Mouse (Mus musculus) heart, embryonic 15.5 days (tissue): Measurements from ENCODE around the gene Cst12. TPM values are rescaled to one million over a fixed set of nuclear protein-coding genes. Genes with fewer than 3 reads are reported as not detected.
A peak's percentile ranks its signal among the peaks of the same experiment; 100 is the strongest.
"Not testable (repeated sequence)": the region's sequence is repeated elsewhere in the genome, so short reads cannot be mapped to it uniquely, and the experiment has no call there.

Experiments used
- ATAC-seq: fragments of 200-750 bp; cut with Nextera tagmentation; replicated peaks from 2 replicates; pipeline ENCODE4 v1.8.0; 2017; ENCODE audit warnings: low read depth, moderate TSS enrichment; ENCODE audit not compliant: insufficient number of reproducible peaks, insufficient read depth, low FRiP score
- H3K27ac ChIP-seq: fragments of 300-500 bp; sonication (generic); 2 replicates; pipeline ENCODE4 v1.5.1; 2015; ENCODE audit warnings: mild to moderate bottlenecking, inconsistent platforms
- H3K27me3 ChIP-seq: fragments of 300-500 bp; sonication (generic); 2 replicates; pipeline ENCODE4 v1.6.1; 2015; ENCODE audit warnings: inconsistent platforms
- H3K36me3 ChIP-seq: fragments of 300-500 bp; sonication (generic); 2 replicates; pipeline ENCODE4 v1.6.1; 2015; ENCODE audit warnings: mild to moderate bottlenecking, inconsistent platforms
- H3K4me1 ChIP-seq: fragments of 300-500 bp; sonication (generic); replicated peaks from 2 replicates; pipeline ENCODE4 v1.6.1; 2015; ENCODE audit warnings: inconsistent platforms
- H3K4me2 ChIP-seq: fragments of 300-500 bp; sonication (generic); 2 replicates; pipeline ENCODE4 v1.6.1; 2015; ENCODE audit warnings: inconsistent platforms, mild to moderate bottlenecking, moderate library complexity
- H3K4me3 ChIP-seq: fragments of 300-500 bp; sonication (generic); 2 replicates; pipeline ENCODE4 v1.5.1; 2015; ENCODE audit warnings: mild to moderate bottlenecking, inconsistent platforms
- H3K9ac ChIP-seq: fragments of 300-500 bp; sonication (generic); 2 replicates; pipeline ENCODE4 v1.6.1; 2015; ENCODE audit warnings: mild to moderate bottlenecking, inconsistent platforms
- H3K9me3 ChIP-seq: fragments of 300-500 bp; sonication (generic); replicated peaks from 2 replicates; pipeline ENCODE4 v1.6.1; 2016; ENCODE audit warnings: inconsistent platforms
- WGBS: fragments of 180-500 bp; shearing (Covaris S2); methylation state at CpG from one replicate; pipeline ENCODE4 v1.1.7; 2015; ENCODE audit warnings: mixed read lengths; 5-methylcytosine and 5-hydroxymethylcytosine counted together
- polyA plus RNA-seq: library from polyadenylated mRNA; unstranded; fragments of >200 nt; fragmentation: Nextera tagmentation; extraction: Ambion mirVana; gene quantifications from 2 replicates; pipeline ENCODE4 v1.2.1, GENCODE M21; 2015

Cst12 gene
- polyA plus RNA-seq, result not detected in 2 replicates

DNA sequence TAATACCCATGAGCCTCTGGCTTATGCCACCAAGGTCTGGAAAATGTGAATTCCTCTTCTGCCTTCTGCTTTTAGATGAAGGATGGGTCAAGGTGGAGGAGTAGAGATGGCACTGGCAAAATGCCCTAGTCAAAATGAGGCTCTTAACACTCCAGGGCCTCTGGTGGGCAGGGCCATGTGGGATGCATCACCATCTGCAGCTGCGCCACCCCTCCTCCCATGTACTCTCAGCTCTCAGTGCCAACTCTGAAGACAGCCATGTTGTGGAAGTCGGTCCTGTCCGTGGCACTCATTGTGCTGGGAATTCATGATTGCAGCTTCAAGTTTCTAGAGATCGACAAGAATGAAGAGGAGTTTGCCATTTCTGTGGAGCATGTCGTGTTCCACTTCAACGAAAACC is at the start of gene Cst12:
TSS of gene Cst12 (plus strand) at position 220 of the 400 bp plus-strand sequence.
- ATAC-seq, result no peak
- H3K9ac ChIP-seq, result no peak within 1 kb of the TSS
- H3K27me3 ChIP-seq, result no peaks in the 10 kb centered on the region
- no peaks in the 10 kb centered on the region for H3K9me3 ChIP-seq
- no peak within 1 kb of the TSS for H3K4me3 ChIP-seq
- H3K4me2 ChIP-seq, result no peak within 1 kb of the TSS
- H3K4me1 ChIP-seq, result no peaks in the 10 kb centered on the region
- H3K36me3 ChIP-seq, result no peaks in the 10 kb centered on the region
- H3K27ac ChIP-seq, result no peak within 1 kb of the TSS
- 81% methylated on average over 6 of the region's 6 CpGs for WGBS

DNA sequence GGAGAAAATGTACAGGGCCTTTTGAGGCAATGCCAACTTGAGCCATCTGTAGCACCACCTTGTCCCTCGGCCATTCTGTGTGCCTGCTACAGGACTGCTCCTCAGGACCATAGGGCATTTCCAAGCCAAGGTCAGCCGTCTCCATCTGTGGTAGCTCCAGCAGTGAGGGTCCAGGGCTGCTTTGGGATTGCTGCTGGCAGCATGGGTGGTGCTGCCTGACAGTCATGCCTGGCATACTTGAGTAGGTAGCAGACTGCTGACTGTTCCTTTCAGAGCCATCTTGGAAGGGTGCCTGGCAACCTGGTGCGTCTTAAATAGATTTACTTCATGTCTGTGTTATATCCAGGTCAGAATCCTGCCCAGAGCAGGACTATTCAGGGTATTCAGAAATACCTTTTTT is 46.2 kb upstream of the Cst12 start:
- no peak for ATAC-seq
- Histone ChIP-seq H3K9me3 (no peaks in the 10 kb centered on the region), H3K4me2 (no peak overlapping the region), H3K27ac (no peak overlapping the region), H3K4me1 (no peaks in the 10 kb centered on the region), H3K9ac (no peak overlapping the region), H3K4me3 (no peak overlapping the region), H3K27me3 (no peaks in the 10 kb centered on the region), H3K36me3 (no peaks in the 10 kb centered on the region)
- 65% methylated on average over 3 of the region's 3 CpGs for WGBS

DNA sequence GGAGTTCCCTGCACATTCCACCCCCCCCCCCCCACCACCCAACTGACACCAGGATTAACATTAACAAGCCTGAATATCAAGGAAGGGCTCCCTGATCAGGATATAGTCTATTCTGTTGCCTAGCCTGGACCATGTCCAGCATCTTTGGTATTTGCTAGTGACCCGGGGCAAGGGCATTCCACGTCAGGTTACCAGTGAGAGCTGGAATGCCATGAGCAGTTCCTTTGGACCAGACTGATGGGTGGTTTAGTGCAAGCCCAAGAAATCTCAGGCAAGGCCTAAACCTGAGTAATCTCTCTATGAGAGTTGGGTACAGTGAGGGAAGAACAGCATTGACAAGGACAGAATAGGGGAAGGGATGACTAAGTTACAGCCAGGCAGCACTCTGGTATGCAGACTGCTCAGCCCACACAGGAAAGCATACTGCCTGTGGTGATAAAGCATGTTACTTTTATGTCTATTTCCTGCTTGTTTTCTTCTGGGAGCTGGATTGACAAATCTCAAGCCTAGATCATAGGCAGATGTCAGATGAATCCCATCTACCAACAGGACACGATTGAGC is 45.2 kb upstream of the Cst12 start:
- no peaks in the 10 kb centered on the region for H3K4me1 ChIP-seq
- no peaks in the 10 kb centered on the region for H3K36me3 ChIP-seq
- H3K4me3 ChIP-seq, result no peak overlapping the region
- ATAC-seq, result no peak
- no peak overlapping the region for H3K27ac ChIP-seq
- no peak overlapping the region for H3K9ac ChIP-seq
- no peaks in the 10 kb centered on the region for H3K9me3 ChIP-seq
- WGBS, result 51% methylated on average over 3 of the region's 3 CpGs
- H3K27me3 ChIP-seq, result no peaks in the 10 kb centered on the region
- no peak overlapping the region for H3K4me2 ChIP-seq

DNA sequence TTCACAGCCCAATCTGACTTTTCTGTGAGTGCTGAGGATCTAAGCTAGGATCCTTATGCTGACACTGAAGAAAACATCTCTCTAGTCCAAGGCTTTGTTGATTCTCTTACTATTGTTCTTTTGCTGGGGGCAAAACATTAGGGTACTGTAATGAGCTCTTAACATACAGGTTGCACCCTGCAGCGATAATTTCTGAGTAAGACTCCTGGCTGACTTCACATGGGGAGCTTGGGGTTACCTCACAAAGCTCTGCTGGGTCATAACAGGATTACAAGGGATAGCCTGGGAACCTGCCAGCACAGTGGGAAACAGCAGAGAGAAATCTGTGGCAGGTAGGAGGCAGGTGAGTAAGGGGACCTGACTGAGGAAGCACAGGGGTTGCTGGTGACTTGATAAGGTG is 39.1 kb upstream of the Cst12 start, which contains the start of gene Cstl1:
TSS of gene Cstl1 (plus strand) at position 301 of the 400 bp plus-strand sequence.
- no peak within 1 kb of the TSS for H3K4me2 ChIP-seq
- no peak for ATAC-seq
- H3K36me3 ChIP-seq, result no peaks in the 10 kb centered on the region
- H3K4me1 ChIP-seq, result no peaks in the 10 kb centered on the region
- no peak within 1 kb of the TSS for H3K4me3 ChIP-seq
- no peak within 1 kb of the TSS for H3K9ac ChIP-seq
- 70% methylated on average over 1 of the region's 1 CpGs for WGBS
- no peak within 1 kb of the TSS for H3K27ac ChIP-seq
- peaks cover 4% of the 10 kb centered on the region; the same call in 1 of the 2 replicates for H3K27me3 ChIP-seq
- no peaks in the 10 kb centered on the region for H3K9me3 ChIP-seq

DNA sequence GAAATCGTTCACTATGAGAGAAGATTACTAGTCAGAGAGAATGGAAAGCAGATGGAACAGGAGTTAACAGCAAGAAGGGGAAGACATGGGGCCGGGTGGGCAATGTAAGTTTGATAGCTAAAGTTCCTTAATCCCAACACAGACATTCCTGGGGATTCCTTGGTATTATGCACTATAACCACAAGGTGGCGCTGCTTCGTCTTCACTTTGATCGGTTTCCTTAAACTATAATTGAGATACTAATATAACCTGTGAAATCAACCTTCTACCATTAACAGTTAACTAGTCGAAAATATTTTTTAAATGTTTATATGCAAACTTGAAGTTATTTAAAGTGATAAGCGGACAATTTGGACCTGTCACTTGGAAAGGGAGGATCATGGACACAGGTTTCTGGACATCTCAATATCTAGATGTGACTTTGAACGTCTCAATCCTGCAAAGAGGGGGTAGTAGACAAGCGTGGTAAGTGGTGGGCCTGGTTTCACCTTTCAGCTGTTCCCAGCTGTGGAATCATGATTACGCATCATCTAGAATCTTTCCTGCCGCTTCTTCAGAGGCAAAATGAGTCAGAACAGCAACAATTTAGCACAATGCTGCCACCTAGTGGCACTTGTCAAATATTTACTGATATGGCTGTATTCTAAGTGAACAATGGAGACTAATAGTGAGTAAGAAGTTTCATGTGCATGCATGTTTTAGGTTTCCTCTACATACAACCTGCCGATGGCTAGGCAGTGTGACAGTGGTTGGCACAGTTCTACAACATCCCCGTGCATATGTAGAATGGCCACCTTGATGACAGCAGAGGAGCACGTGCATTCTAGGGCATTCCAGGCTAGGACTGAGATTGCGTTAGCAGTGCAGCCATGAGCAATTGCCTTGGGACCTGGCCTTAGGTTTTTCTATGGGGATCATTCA is 37.0 kb upstream of the Cst12 start:
- Histone ChIP-seq H3K9me3 (no peaks in the 10 kb centered on the region), H3K4me3 (peak overlapping the region; percentile 43), H3K4me2 (peak overlapping the region; percentile 72), H3K9ac (no peak overlapping the region), H3K36me3 (no peaks in the 10 kb centered on the region), H3K4me1 (no peaks in the 10 kb centered on the region), H3K27ac (no peak overlapping the region), H3K27me3 (peaks cover 4% of the 10 kb centered on the region; the same call in 1 of the 2 replicates)
- whole genome bisulfite sequencing, result 16% methylated on average over 15 of the region's 15 CpGs
- 0 out of 2 replicates have a peak, but pooled peaks have one; percentile 39 for ATAC-seq

DNA sequence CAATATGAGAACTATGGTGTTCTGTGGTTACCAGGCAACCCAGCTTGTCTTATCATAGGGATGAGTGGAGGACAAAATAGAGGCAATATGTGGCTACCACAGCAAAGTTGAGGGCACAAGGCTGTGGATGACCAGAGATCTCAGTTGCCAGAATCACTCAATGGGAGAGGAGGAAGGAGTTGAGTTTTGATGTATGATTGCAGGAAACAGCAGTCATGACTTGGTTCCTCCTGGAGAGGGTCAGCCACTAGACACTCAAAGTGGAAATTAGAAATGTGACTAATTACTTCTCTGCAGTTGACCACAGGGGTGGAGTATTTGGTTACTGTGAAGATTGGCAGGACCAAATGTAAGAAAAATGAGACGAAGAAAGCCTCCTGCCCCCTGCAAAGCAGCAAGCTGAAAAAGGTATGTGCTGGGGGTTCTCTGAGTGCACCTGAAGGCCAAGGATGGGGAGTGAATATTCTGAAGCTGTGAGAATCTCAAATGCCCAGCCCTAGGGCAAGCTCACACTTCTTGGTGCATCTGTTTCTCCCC is 34.8 kb upstream of the Cst12 start:
- Histone ChIP-seq H3K4me2 (no peak overlapping the region), H3K9ac (no peak overlapping the region), H3K27me3 (peaks cover 4% of the 10 kb centered on the region; the same call in 1 of the 2 replicates), H3K27ac (no peak overlapping the region), H3K9me3 (no peaks in the 10 kb centered on the region), H3K4me3 (no peak overlapping the region), H3K4me1 (no peaks in the 10 kb centered on the region), H3K36me3 (no peaks in the 10 kb centered on the region)
- 52% methylated on average over 1 of the region's 1 CpGs for WGBS
- no peak for ATAC-seq

DNA sequence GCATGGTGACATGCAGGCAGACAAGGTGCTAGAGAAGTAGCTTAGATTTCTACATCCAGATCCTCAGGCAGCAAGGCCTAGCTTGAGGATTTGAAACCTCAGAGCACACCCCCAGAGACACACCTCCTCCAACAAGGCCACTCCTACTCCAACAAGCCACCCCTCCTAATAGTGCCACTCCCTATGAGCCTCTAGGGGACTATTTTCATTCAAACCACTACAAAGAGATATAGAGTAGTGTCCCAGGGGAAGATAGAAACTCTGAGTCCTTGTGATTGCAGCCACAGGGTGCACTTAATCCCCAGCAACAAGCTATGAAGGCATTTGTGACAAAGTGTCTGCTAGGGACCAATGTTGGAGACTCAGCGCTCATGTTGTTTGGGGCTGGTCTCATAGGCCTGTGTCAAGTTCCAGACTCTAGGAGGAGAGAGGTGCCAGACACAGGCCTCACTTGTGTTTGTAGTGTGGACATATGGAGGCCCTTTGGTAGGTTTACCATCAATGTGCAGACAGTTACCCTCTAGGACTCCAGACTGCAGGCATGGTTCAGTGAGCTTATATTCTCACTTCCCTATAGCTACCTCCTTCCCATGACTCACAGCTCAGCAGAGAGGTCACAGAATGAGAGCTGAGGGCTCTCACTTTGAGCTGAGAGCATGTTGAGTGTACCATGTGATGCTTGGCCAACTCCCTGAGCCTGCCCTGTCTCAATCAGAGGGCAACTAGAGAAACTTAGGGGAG is 25.3 kb upstream of the Cst12 start:
- no peak overlapping the region for H3K27ac ChIP-seq
- no peak overlapping the region for H3K9ac ChIP-seq
- no peaks in the 10 kb centered on the region for H3K4me1 ChIP-seq
- H3K36me3 ChIP-seq, result no peaks in the 10 kb centered on the region
- H3K27me3 ChIP-seq, result no peaks in the 10 kb centered on the region
- no peaks in the 10 kb centered on the region for H3K9me3 ChIP-seq
- H3K4me3 ChIP-seq, result no peak overlapping the region
- 100% methylated on average over 1 of the region's 1 CpGs for WGBS
- H3K4me2 ChIP-seq, result no peak overlapping the region
- no peak for ATAC-seq

DNA sequence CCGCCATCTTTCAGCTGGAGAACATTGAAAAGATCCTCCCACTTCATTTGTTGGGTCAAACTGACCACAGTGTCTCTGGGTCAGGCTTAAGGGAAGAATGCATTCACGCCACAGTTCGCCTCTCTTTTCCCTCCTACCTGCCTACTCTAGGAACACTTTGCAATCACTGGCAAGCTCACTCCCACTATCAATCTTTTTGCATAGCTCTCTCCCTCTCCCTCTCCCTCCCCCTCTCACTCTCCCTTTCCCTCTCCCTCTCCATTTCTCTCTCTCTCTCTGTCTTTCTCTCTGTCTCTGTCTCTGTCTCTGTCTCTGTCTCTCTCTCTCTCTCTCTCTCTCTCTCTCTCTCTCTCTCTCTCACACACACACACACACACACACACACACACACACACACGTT is 17.8 kb upstream of the Cst12 start, which contains the start of gene Cst11:
TSS of gene Cst11 (minus strand) at position 101 of the 400 bp plus-strand sequence.
- H3K4me3 ChIP-seq, H3K4me2 ChIP-seq, ATAC-seq, H3K9ac ChIP-seq, H3K27ac ChIP-seq, H3K4me1 ChIP-seq, H3K27me3 ChIP-seq, H3K36me3 ChIP-seq, H3K9me3 ChIP-seq: not testable (repeated sequence)
- WGBS, result 71% methylated on average over 4 of the region's 4 CpGs

DNA sequence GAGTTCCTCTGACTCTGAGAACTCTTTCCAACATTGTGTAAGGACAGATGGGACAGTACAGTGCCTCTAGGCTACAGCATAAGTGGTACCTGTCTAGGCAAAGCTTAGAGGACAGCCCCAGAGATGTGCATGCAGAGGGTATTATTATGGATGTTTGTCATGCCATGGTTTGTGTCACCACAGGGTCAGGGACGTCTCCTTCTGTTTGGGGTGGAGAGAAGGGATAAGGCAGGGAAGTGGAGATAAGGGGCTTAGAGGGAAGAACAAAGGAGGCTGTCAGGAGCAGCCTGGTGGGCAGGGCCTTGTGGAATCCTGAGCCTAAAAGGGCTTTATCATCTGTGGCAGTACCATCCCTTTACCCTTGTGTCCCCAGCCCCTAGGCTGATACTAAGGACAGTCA is 7.5 kb upstream of the Cst12 start, which contains the start of gene 8030411F24Rik:
TSS of gene 8030411F24Rik (plus strand) at position 301 of the 400 bp plus-strand sequence.
- H3K9me3 ChIP-seq, result no peaks in the 10 kb centered on the region
- H3K4me3 ChIP-seq, result no peak within 1 kb of the TSS
- H3K4me1 ChIP-seq, result no peaks in the 10 kb centered on the region
- H3K36me3 ChIP-seq, result no peaks in the 10 kb centered on the region
- H3K27ac ChIP-seq, result no peak within 1 kb of the TSS
- no peaks in the 10 kb centered on the region for H3K27me3 ChIP-seq
- H3K4me2 ChIP-seq, result no peak within 1 kb of the TSS
- no peak for ATAC-seq
- no peak within 1 kb of the TSS for H3K9ac ChIP-seq
- WGBS, result 0% methylated on average over 1 of the region's 1 CpGs

DNA sequence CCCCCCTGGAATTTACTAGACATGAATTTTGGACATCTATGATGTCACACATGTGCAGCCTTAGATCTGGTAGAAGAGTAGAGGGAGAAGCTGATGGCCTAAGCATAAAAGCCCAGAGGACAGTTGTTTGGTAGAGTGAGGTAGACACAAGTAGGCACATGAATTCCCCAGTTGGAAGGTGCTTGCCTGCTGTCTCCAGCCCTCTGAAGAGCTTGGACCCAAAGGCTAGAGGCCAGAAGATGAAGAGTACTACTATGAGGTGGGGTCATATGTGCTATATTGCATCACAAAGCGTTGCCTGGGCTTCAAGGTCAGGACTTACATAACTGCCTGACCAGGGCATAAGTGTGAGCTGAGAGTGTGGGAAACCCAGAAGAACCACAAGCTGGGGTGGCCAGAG is 9.3 kb downstream of the Cst12 start, which contains the start of gene Cst8:
TSS of gene Cst8 (plus strand) at position 301 of the 400 bp plus-strand sequence.
- no peak within 1 kb of the TSS for H3K4me3 ChIP-seq
- ATAC-seq, result no peak

DNA sequence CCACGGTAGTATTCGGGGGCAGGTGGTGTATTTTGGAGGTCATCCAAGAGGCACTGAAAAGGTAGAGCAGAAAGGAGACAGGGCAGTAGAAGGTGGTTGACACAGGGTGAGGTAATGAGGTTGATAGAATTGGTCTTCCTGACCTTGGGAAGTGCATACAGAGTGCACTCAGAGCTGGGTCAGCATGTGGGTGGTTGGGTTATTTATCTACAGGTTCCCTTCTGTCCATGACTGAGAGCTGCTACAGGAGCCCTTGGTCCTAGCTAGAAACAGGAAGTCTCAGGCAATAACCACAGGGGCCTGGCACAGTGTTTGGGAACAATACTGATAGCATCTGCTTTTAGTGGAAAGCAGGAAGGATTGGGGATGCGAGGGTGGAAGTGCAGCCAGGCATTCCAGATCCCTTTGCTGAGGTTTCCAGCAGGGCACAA is 12.3 kb downstream of the Cst12 start:
- H3K4me2 ChIP-seq, result no peak overlapping the region
- 35% methylated on average over 3 of the region's 3 CpGs for WGBS
- no peaks in the 10 kb centered on the region for H3K27me3 ChIP-seq
- no peaks in the 10 kb centered on the region for H3K36me3 ChIP-seq
- no peaks in the 10 kb centered on the region for H3K9me3 ChIP-seq
- H3K27ac ChIP-seq, result peak overlapping the region; percentile 36
- no peak for ATAC-seq
- no peak overlapping the region for H3K4me3 ChIP-seq
- H3K4me1 ChIP-seq, result peaks cover 4% of the 10 kb centered on the region; the same call in 1 of the 2 replicates
- no peak overlapping the region for H3K9ac ChIP-seq

More for the DNA sequence above, 9.3 kb downstream of the Cst12 start, which contains the start of gene Cst8:
- H3K4me1 ChIP-seq, result peaks cover 4% of the 10 kb centered on the region; the same call in 1 of the 2 replicates
- WGBS, result 79% methylated on average over 1 of the region's 1 CpGs
- H3K9ac ChIP-seq, result no peak within 1 kb of the TSS
- H3K9me3 ChIP-seq, result no peaks in the 10 kb centered on the region
- H3K36me3 ChIP-seq, result no peaks in the 10 kb centered on the region
- no peaks in the 10 kb centered on the region for H3K27me3 ChIP-seq
- no peak within 1 kb of the TSS for H3K4me2 ChIP-seq
- H3K27ac ChIP-seq, result no peak within 1 kb of the TSS
